Mouse (Mus musculus) MN1 (cell line): Measurements from ENCODE around the gene Ccdc97.
"Not testable (repeated sequence)": the region's sequence is repeated elsewhere in the genome, so short reads cannot be mapped to it uniquely, and the experiment has no call there.

Experiments used
- DNase-seq: peaks from one replicate; pipeline ENCODE4 v3.0.0-alpha.2; 2016; ENCODE audit warnings: low spot score

Ccdc97 gene

GRCm38 (mm10) chr7:25718788-25719417, at the start of gene Ccdc97:
Gene Ccdc97 (minus strand): TSS chr7:25719088.
- DNase-seq, result peak; percentile 89

- DNase-seq, result no peak
Measured at GRCm38 (mm10) chr7:25768229-25768628, 49.3 kb upstream of the Ccdc97 start.

- DNase-seq, result no peak
Measured at GRCm38 (mm10) chr7:25766108-25766507, 47.2 kb upstream of the Ccdc97 start.

GRCm38 (mm10) chr7:25764221-25764620, 45.3 kb upstream of the Ccdc97 start:
- DNase-seq, result no peak

- no peak for DNase-seq
Measured at GRCm38 (mm10) chr7:25763678-25764077, 44.8 kb upstream of the Ccdc97 start.

GRCm38 (mm10) chr7:25761354-25761753, 42.5 kb upstream of the Ccdc97 start:
- DNase-seq, result no peak

- peak; percentile 88 for DNase-seq
Measured at GRCm38 (mm10) chr7:25756011-25756410, 37.1 kb upstream of the Ccdc97 start.

GRCm38 (mm10) chr7:25755468-25755833, 36.6 kb upstream of the Ccdc97 start:
- DNase-seq, result no peak

GRCm38 (mm10) chr7:25754738-25755467, 36.0 kb upstream of the Ccdc97 start, which contains the start of gene Hnrnpul1:
Gene Hnrnpul1 (minus strand): TSS chr7:25754757.
- peak; percentile 98 for DNase-seq

GRCm38 (mm10) chr7:25754439-25754737, 35.5 kb upstream of the Ccdc97 start:
- no peak for DNase-seq

GRCm38 (mm10) chr7:25753643-25754438, 35.0 kb upstream of the Ccdc97 start:
- DNase-seq, result peak; percentile 55

- no peak for DNase-seq
Measured at GRCm38 (mm10) chr7:25753076-25753475, 34.2 kb upstream of the Ccdc97 start.

- DNase-seq, result no peak
Measured at GRCm38 (mm10) chr7:25746844-25747243, 28.0 kb upstream of the Ccdc97 start.

- no peak for DNase-seq
Measured at GRCm38 (mm10) chr7:25738277-25738676, 19.4 kb upstream of the Ccdc97 start.

GRCm38 (mm10) chr7:25736920-25737319, 18.0 kb upstream of the Ccdc97 start:
- no peak for DNase-seq

GRCm38 (mm10) chr7:25734991-25735390, 16.1 kb upstream of the Ccdc97 start:
- no peak for DNase-seq

GRCm38 (mm10) chr7:25731294-25732055, 12.6 kb upstream of the Ccdc97 start:
- no peak for DNase-seq

GRCm38 (mm10) chr7:25729862-25730261, 11.0 kb upstream of the Ccdc97 start:
- peak; percentile 57 for DNase-seq

GRCm38 (mm10) chr7:25729396-25729795, 10.5 kb upstream of the Ccdc97 start:
- peak; percentile 77 for DNase-seq

- DNase-seq, result no peak
Measured at GRCm38 (mm10) chr7:25727800-25728199, 8.9 kb upstream of the Ccdc97 start.

- DNase-seq, result no peak
Measured at GRCm38 (mm10) chr7:25725886-25726285, 7.0 kb upstream of the Ccdc97 start.

GRCm38 (mm10) chr7:25721776-25722175, 2.9 kb upstream of the Ccdc97 start:
- DNase-seq, result not testable (repeated sequence)
